Comparison of ENCODE assay signal across 8 mouse cellular contexts in genomic region chr5:125141916-125142315, GRCm38 (mm10). TPM values are rescaled to one million over a fixed set of nuclear protein-coding genes. Genes with fewer than 3 reads are reported as not detected.
DNase-seq lines count a peak whose midpoint lies in the region; ATAC-seq and TF ChIP-seq lines count a peak whose summit lies in the region.

No protein-coding gene starts in this region.

- ATAC-seq in lung, embryonic 14.5 days (ENCODE audit: insufficient read depth): peak; percentile 4; the same call in 1 of the 2 replicates
- no peak for ATAC-seq in forebrain, embryonic 15.5 days (replicated peaks)
- no peak for ATAC-seq in limb, embryonic 13.5 days (ENCODE audit: low FRiP score, low read depth)
- ATAC-seq in frontal cortex, adult (ENCODE audit: low TSS enrichment): no peak
- ATAC-seq in erythroid progenitor cell, adult 5-6 weeks (replicated peaks; ENCODE audit: low FRiP score, poor library complexity, severe bottlenecking): no peak

- H3K4me2 ChIP-seq in lung, embryonic 14.5 days: peak overlapping the region; percentile 85
- H3K4me2 ChIP-seq in forebrain, embryonic 15.5 days (replicated peaks): peak overlapping the region; percentile 47
- peak overlapping the region; percentile 82 for H3K4me2 ChIP-seq in limb, embryonic 13.5 days (replicated peaks)

- H3K27me3 ChIP-seq in lung, embryonic 14.5 days (ENCODE audit: insufficient read depth, low read length): no peaks in the 10 kb centered on the region
- H3K27me3 ChIP-seq in forebrain, embryonic 15.5 days: no peaks in the 10 kb centered on the region
- no peaks in the 10 kb centered on the region for H3K27me3 ChIP-seq in limb, embryonic 13.5 days

- no peaks in the 10 kb centered on the region for H3K9me3 ChIP-seq in lung, embryonic 14.5 days (ENCODE audit: low read depth, low read length)
- no peaks in the 10 kb centered on the region for H3K9me3 ChIP-seq in forebrain, embryonic 15.5 days
- no peaks in the 10 kb centered on the region for H3K9me3 ChIP-seq in limb, embryonic 13.5 days

- peak overlapping the region; percentile 100 for H3K27ac ChIP-seq in lung, embryonic 14.5 days (ENCODE audit: low read depth)
- H3K27ac ChIP-seq in forebrain, embryonic 15.5 days (replicated peaks): peak overlapping the region; percentile 97
- peak overlapping the region; percentile 100 for H3K27ac ChIP-seq in limb, embryonic 13.5 days

- peaks cover 63% of the 10 kb centered on the region for H3K4me1 ChIP-seq in lung, embryonic 14.5 days (ENCODE audit: insufficient read depth)
- H3K4me1 ChIP-seq in lung, adult 2 months (ENCODE audit: control insufficient read depth, insufficient read depth, low read length): peaks cover 39% of the 10 kb centered on the region
- peaks cover 81% of the 10 kb centered on the region for H3K4me1 ChIP-seq in forebrain, embryonic 15.5 days
- peaks cover 94% of the 10 kb centered on the region for H3K4me1 ChIP-seq in limb, embryonic 13.5 days

- TF ChIP-seq CTCF in lung, embryonic 14.5 days (IDR thresholded peaks at IDR 0.05; ENCODE audit: low read depth): peak; percentile 50
- TF ChIP-seq CTCF in lung, adult 2 months (IDR thresholded peaks at IDR 0.05; ENCODE audit: insufficient read depth, low read length): no peak

- peak; percentile 66 for DNase-seq in lung, embryonic 14.5 days
- DNase-seq in lung, adult 2 months: no peak
- DNase-seq in retina, postnatal 1 day: peak; percentile 47
- DNase-seq in left cerebral cortex, adult 18-20 months (ENCODE audit: low spot score in 2 of 2): no peak

- H3K4me3 ChIP-seq in lung, embryonic 14.5 days (ENCODE audit: low read depth, low read length): no peak overlapping the region
- no peak overlapping the region for H3K4me3 ChIP-seq in lung, adult 2 months (replicated peaks; ENCODE audit: extremely low read depth, low read depth, low read length)
- H3K4me3 ChIP-seq in forebrain, embryonic 15.5 days: no peak overlapping the region
- peak overlapping the region; percentile 43; the same call in 1 of the 2 replicates for H3K4me3 ChIP-seq in limb, embryonic 13.5 days

- peak overlapping the region; percentile 23; the same call in 1 of the 2 replicates for H3K9ac ChIP-seq in lung, embryonic 14.5 days
- 0 out of 2 replicates have a peak overlapping the region, but pooled peaks have one; percentile 40 for H3K9ac ChIP-seq in forebrain, embryonic 15.5 days (replicated peaks)
- no peak overlapping the region for H3K9ac ChIP-seq in limb, embryonic 13.5 days

- TF ChIP-seq POLR2A in lung, adult 2 months (IDR thresholded peaks at IDR 0.05; ENCODE audit: borderline replicate concordance, extremely low read depth, low read depth, low read length): no peak

- WGBS in lung, embryonic 14.5 days: 23% methylated on average over 5 of the region's 5 CpGs
- 22% methylated on average over 5 of the region's 5 CpGs for WGBS in lung, adult 2 months
- 34% methylated on average over 5 of the region's 5 CpGs for WGBS in forebrain, embryonic 15.5 days
- 41% methylated on average over 5 of the region's 5 CpGs for WGBS in limb, embryonic 13.5 days

- H3K36me3 ChIP-seq in lung, embryonic 14.5 days (ENCODE audit: insufficient read depth): no peaks in the 10 kb centered on the region
- no peaks in the 10 kb centered on the region for H3K36me3 ChIP-seq in forebrain, embryonic 15.5 days
- H3K36me3 ChIP-seq in limb, embryonic 13.5 days: no peaks in the 10 kb centered on the region

RNA-seq across cellular contexts. Expression of gene Ncor2, which starts 37.1 kb away (rescaled TPM):
- 34.9 and 36.5 TPM in 2 replicates for polyA plus RNA-seq in lung, embryonic 14.5 days (2014; fragmentation: Nextera tagmentation; extraction: Ambion mirVana)
- polyA plus RNA-seq in lung, adult 2 months (2012; rRNA removed): 65.5 and 78.9 TPM in 2 replicates
- polyA plus RNA-seq in forebrain, embryonic 15.5 days (2015; fragmentation: Nextera tagmentation; extraction: Ambion mirVana): 30.2 and 31.6 TPM in 2 replicates
- 33.9 and 34.9 TPM in 2 replicates for polyA plus RNA-seq in limb, embryonic 13.5 days (2015; fragmentation: Nextera tagmentation; extraction: Ambion mirVana)
- 10.5 and 37.3 TPM in 2 replicates for total RNA-seq in erythroid progenitor cell, adult 5-6 weeks (2015; ENCODE audit: low replicate concordance)
- total RNA-seq in erythroid progenitor cell, adult 5-6 weeks (2017; ENCODE audit: low replicate concordance): 0.91 and 2.6 TPM in 2 replicates
- total RNA-seq in left cerebral cortex, adult 18-20 months (2021): 100 to 1,000 TPM; 177 to 208 TPM

Comparison
In these comparisons a context has a peak if more than half of its experiments do, and no peak if none do; other contexts are left out.
1. DNase-seq: peak in lung, embryonic 14.5 days (single experiment) and retina, postnatal 1 day (single experiment); none in lung, adult 2 months (single experiment) and left cerebral cortex, adult 18-20 months (0 of 2).
2. Peak in every context shown above with its lines, with median percentiles within 50 percentile points of each other: H3K27ac ChIP-seq and H3K4me2 ChIP-seq.